Mouse (Mus musculus) hindbrain, embryonic 12.5 days (tissue): ENCODE data around the gene Ccnd2. TPM values are rescaled to one million over a fixed set of nuclear protein-coding genes. Genes with fewer than 3 reads are reported as not detected.

Experiments used
- ATAC-seq: fragments of 200-750 bp; cut with Nextera tagmentation; 2 replicates; pipeline ENCODE4 v1.8.0; 2017; ENCODE audit warnings: moderate TSS enrichment; ENCODE audit not compliant: low FRiP score
- H3K27ac ChIP-seq: fragments of 300-500 bp; sonication (generic); 2 replicates; pipeline ENCODE4 v1.5.1; 2016; ENCODE audit warnings: mild to moderate bottlenecking
- H3K27me3 ChIP-seq: fragments of 300-500 bp; sonication (generic); 2 replicates; pipeline ENCODE4 v1.6.1; 2016; ENCODE audit warnings: mild to moderate bottlenecking
- H3K36me3 ChIP-seq: fragments of 300-500 bp; sonication (generic); 2 replicates; pipeline ENCODE4 v1.6.1; 2016; ENCODE audit warnings: mild to moderate bottlenecking
- H3K4me1 ChIP-seq: fragments of 300-500 bp; sonication (generic); 2 replicates; pipeline ENCODE4 v1.6.1; 2016
- H3K4me2 ChIP-seq: fragments of 300-500 bp; sonication (generic); replicated peaks from 2 replicates; pipeline ENCODE4 v1.6.1; 2016; ENCODE audit warnings: mild to moderate bottlenecking
- H3K4me3 ChIP-seq: fragments of 300-500 bp; sonication (generic); 2 replicates; pipeline ENCODE4 v1.5.1; 2016; ENCODE audit warnings: mild to moderate bottlenecking
- H3K9ac ChIP-seq: fragments of 300-500 bp; sonication (generic); 2 replicates; pipeline ENCODE4 v1.6.1; 2016; ENCODE audit warnings: mild to moderate bottlenecking, moderate library complexity
- H3K9me3 ChIP-seq: fragments of 300-500 bp; sonication (generic); replicated peaks from 2 replicates; pipeline ENCODE4 v1.6.1; 2016; ENCODE audit warnings: mild to moderate bottlenecking
- WGBS: fragments of 180-500 bp; shearing (Covaris S2); methylation state at CpG from one replicate; pipeline ENCODE4 v1.1.7; 2016; 5-methylcytosine and 5-hydroxymethylcytosine counted together
- polyA plus RNA-seq: library from polyadenylated mRNA; unstranded; fragments of >200 nt; fragmentation: Nextera tagmentation; extraction: Ambion mirVana; gene quantifications from 2 replicates; pipeline ENCODE4 v1.2.1, GENCODE M21; 2016

Gene Ccnd2
- polyA plus RNA-seq, 1 experiment from 2014 or later, result 565 TPM

GRCm38 (mm10) chr6:127154708-127155268, 2.8 kb upstream of the Ccnd2 start:
- ATAC-seq, result no peak
- no peaks in the 10 kb centered on the region for H3K36me3 ChIP-seq
- H3K27me3 ChIP-seq, result peaks cover 75% of the 10 kb centered on the region
- no peaks in the 10 kb centered on the region for H3K9me3 ChIP-seq
- no peak overlapping the region for H3K9ac ChIP-seq
- peak overlapping the region; percentile 60 for H3K4me3 ChIP-seq
- under 1% methylated on average over 29 of the region's 34 CpGs for WGBS
- H3K4me1 ChIP-seq, result peaks cover 51% of the 10 kb centered on the region
- no peak overlapping the region for H3K27ac ChIP-seq
- H3K4me2 ChIP-seq, result peak overlapping the region; percentile 89

GRCm38 (mm10) chr6:127153972-127154707, 2.1 kb upstream of the Ccnd2 start:
- Histone ChIP-seq H3K4me2 (peak overlapping the region; percentile 89), H3K27me3 (peaks cover 79% of the 10 kb centered on the region), H3K4me3 (peak overlapping the region; percentile 60), H3K9ac (no peak overlapping the region), H3K4me1 (peaks cover 56% of the 10 kb centered on the region), H3K27ac (no peak overlapping the region), H3K36me3 (no peaks in the 10 kb centered on the region), H3K9me3 (no peaks in the 10 kb centered on the region)
- ATAC-seq, result no peak
- WGBS, result 1% methylated on average over 30 of the region's 30 CpGs

GRCm38 (mm10) chr6:127153296-127153800, 1.4 kb upstream of the Ccnd2 start:
- no peak for ATAC-seq
- Histone ChIP-seq H3K4me3 (peak overlapping the region; percentile 60), H3K4me2 (peak overlapping the region; percentile 89), H3K4me1 (peaks cover 56% of the 10 kb centered on the region), H3K36me3 (no peaks in the 10 kb centered on the region), H3K27me3 (peaks cover 77% of the 10 kb centered on the region), H3K9ac (peak overlapping the region; percentile 23; the same call in 1 of the 2 replicates), H3K9me3 (no peaks in the 10 kb centered on the region), H3K27ac (no peak overlapping the region)
- 2% methylated on average over 26 of the region's 28 CpGs for WGBS

GRCm38 (mm10) chr6:127151565-127152105, 358 bp downstream of the Ccnd2 start:
- H3K4me1 ChIP-seq, result peaks cover 56% of the 10 kb centered on the region
- H3K27me3 ChIP-seq, result peaks cover 66% of the 10 kb centered on the region
- peak overlapping the region; percentile 60 for H3K4me3 ChIP-seq
- H3K9me3 ChIP-seq, result no peaks in the 10 kb centered on the region
- peak overlapping the region; percentile 54 for H3K9ac ChIP-seq
- peak overlapping the region; percentile 81 for H3K27ac ChIP-seq
- peak; percentile 17 for ATAC-seq
- under 1% methylated on average over 29 of the region's 29 CpGs for WGBS
- H3K36me3 ChIP-seq, result no peaks in the 10 kb centered on the region
- H3K4me2 ChIP-seq, result peak overlapping the region; percentile 89

GRCm38 (mm10) chr6:127150663-127151564, 1.1 kb downstream of the Ccnd2 start:
- Histone ChIP-seq H3K4me2 (peak overlapping the region; percentile 89), H3K36me3 (no peaks in the 10 kb centered on the region), H3K9ac (peak overlapping the region; percentile 79), H3K27ac (peak overlapping the region; percentile 81), H3K9me3 (no peaks in the 10 kb centered on the region), H3K27me3 (peaks cover 63% of the 10 kb centered on the region), H3K4me1 (peaks cover 56% of the 10 kb centered on the region), H3K4me3 (peak overlapping the region; percentile 60)
- peak; percentile 46 for ATAC-seq
- under 1% methylated on average over 34 of the region's 34 CpGs for WGBS

GRCm38 (mm10) chr6:127149944-127150662, 1.9 kb downstream of the Ccnd2 start:
- ATAC-seq, result 0 out of 2 replicates have a peak, but pooled peaks have one; percentile 0
- no peaks in the 10 kb centered on the region for H3K36me3 ChIP-seq
- peak overlapping the region; percentile 55; the same call in 1 of the 2 replicates for H3K27ac ChIP-seq
- peak overlapping the region; percentile 79 for H3K9ac ChIP-seq
- peaks cover 54% of the 10 kb centered on the region for H3K4me1 ChIP-seq
- peak overlapping the region; percentile 89 for H3K4me2 ChIP-seq
- peak overlapping the region; percentile 60 for H3K4me3 ChIP-seq
- peaks cover 56% of the 10 kb centered on the region for H3K27me3 ChIP-seq
- 0% methylated on average over 37 of the region's 38 CpGs for WGBS
- no peaks in the 10 kb centered on the region for H3K9me3 ChIP-seq

GRCm38 (mm10) chr6:127149303-127149943, 2.6 kb downstream of the Ccnd2 start:
- Histone ChIP-seq H3K4me3 (peak overlapping the region; percentile 60), H3K27ac (peak overlapping the region; percentile 66; the same call in 1 of the 2 replicates), H3K9ac (peak overlapping the region; percentile 79), H3K9me3 (no peaks in the 10 kb centered on the region), H3K36me3 (no peaks in the 10 kb centered on the region), H3K27me3 (peaks cover 49% of the 10 kb centered on the region), H3K4me2 (peak overlapping the region; percentile 89), H3K4me1 (peaks cover 49% of the 10 kb centered on the region)
- 0 out of 2 replicates have a peak, but pooled peaks have one; percentile 4 for ATAC-seq
- under 1% methylated on average over 30 of the region's 30 CpGs for WGBS

GRCm38 (mm10) chr6:127148526-127149302, 3.3 kb downstream of the Ccnd2 start:
- Histone ChIP-seq H3K9me3 (no peaks in the 10 kb centered on the region), H3K4me3 (peak overlapping the region; percentile 60), H3K4me1 (peaks cover 47% of the 10 kb centered on the region), H3K4me2 (peak overlapping the region; percentile 89), H3K36me3 (no peaks in the 10 kb centered on the region), H3K9ac (peak overlapping the region; percentile 79), H3K27me3 (peaks cover 42% of the 10 kb centered on the region), H3K27ac (no peak overlapping the region)
- WGBS, result 2% methylated on average over 20 of the region's 20 CpGs
- ATAC-seq, result no peak

- ATAC-seq, result peak; percentile 21; the same call in 1 of the 2 replicates
- no peaks in the 10 kb centered on the region for H3K36me3 ChIP-seq
- H3K9ac ChIP-seq, result no peak overlapping the region
- WGBS, result 0% methylated on average over 4 of the region's 4 CpGs
- H3K27ac ChIP-seq, result no peak overlapping the region
- H3K27me3 ChIP-seq, result peaks cover 32% of the 10 kb centered on the region
- no peak overlapping the region for H3K4me3 ChIP-seq
- peaks cover 37% of the 10 kb centered on the region for H3K4me1 ChIP-seq
- peak overlapping the region; percentile 89; the same call in 1 of the 2 replicates for H3K4me2 ChIP-seq
- no peaks in the 10 kb centered on the region for H3K9me3 ChIP-seq
Measured at GRCm38 (mm10) chr6:127147665-127148064, 4.3 kb downstream of the Ccnd2 start.

- Histone ChIP-seq H3K4me2 (no peak overlapping the region), H3K27me3 (peaks cover 19% of the 10 kb centered on the region), H3K4me1 (peaks cover 29% of the 10 kb centered on the region), H3K27ac (no peak overlapping the region), H3K9me3 (no peaks in the 10 kb centered on the region), H3K4me3 (no peak overlapping the region), H3K9ac (0 out of 2 replicates have a peak overlapping the region, but pooled peaks have one; percentile 23), H3K36me3 (no peaks in the 10 kb centered on the region)
- 90% methylated on average over 3 of the region's 3 CpGs for WGBS
- no peak for ATAC-seq
Measured at GRCm38 (mm10) chr6:127146322-127146947, 5.6 kb downstream of the Ccnd2 start.
